Mouse (Mus musculus) hindbrain, postnatal 0 days (tissue): Measurements from ENCODE around the gene M6pr. TPM values are rescaled to one million over a fixed set of nuclear protein-coding genes. Genes with fewer than 3 reads are reported as not detected.

ENCODE experiments used
- ATAC-seq: fragments of 200-750 bp; cut with Nextera tagmentation; 2 replicates; pipeline ENCODE4 v1.8.0; 2017; ENCODE audit warnings: mild to moderate bottlenecking, moderate TSS enrichment, moderate library complexity
- DNase-seq: peaks from one replicate; pipeline ENCODE4 v3.0.0-alpha.2; 2015; ENCODE audit warnings: low spot score
- H3K27ac ChIP-seq: fragments of 300-500 bp; sonication (generic); 2 replicates; pipeline ENCODE4 v1.5.1; 2014; ENCODE audit warnings: mild to moderate bottlenecking
- H3K27me3 ChIP-seq: fragments of 300-500 bp; sonication (generic); 2 replicates; pipeline ENCODE4 v1.6.1; 2014; ENCODE audit warnings: low read length, mixed read lengths; ENCODE audit not compliant: insufficient read depth
- H3K36me3 ChIP-seq: fragments of 300-500 bp; sonication (generic); 2 replicates; pipeline ENCODE4 v1.6.1; 2014; ENCODE audit warnings: low read length, mixed read lengths; ENCODE audit not compliant: insufficient read depth
- H3K4me1 ChIP-seq: fragments of 300-500 bp; sonication (generic); 2 replicates; pipeline ENCODE4 v1.6.1; 2014; ENCODE audit warnings: antibody characterized with exemption, low read length, mixed read lengths; ENCODE audit not compliant: insufficient read depth
- H3K4me2 ChIP-seq: fragments of 300-500 bp; sonication (generic); 2 replicates; pipeline ENCODE4 v1.6.1; 2014; ENCODE audit warnings: low read depth, mild to moderate bottlenecking, low read length, moderate library complexity, mixed read lengths
- H3K4me3 ChIP-seq: fragments of 300-500 bp; sonication (generic); 2 replicates; pipeline ENCODE4 v1.5.1; 2014; ENCODE audit warnings: low read length
- H3K9ac ChIP-seq: fragments of 300-500 bp; sonication (generic); replicated peaks from 2 replicates; pipeline ENCODE4 v1.6.1; 2014; ENCODE audit warnings: mild to moderate bottlenecking, low read length, moderate library complexity, mixed read lengths
- H3K9me3 ChIP-seq: fragments of 300-500 bp; sonication (generic); 2 replicates; pipeline ENCODE4 v1.6.1; 2016; ENCODE audit warnings: low read length, mixed read lengths
- CTCF ChIP-seq: IDR thresholded peaks from 2 replicates; pipeline ENCODE4 v1.5.1; 2016; ENCODE audit warnings: antibody characterized with exemption, control low read depth, low read depth
- whole genome bisulfite sequencing: fragments of 180-500 bp; shearing (Covaris S2); extraction: QIAGEN DNeasy Blood & Tissue Kit; methylation state at CpG from one replicate; pipeline ENCODE4 v1.1.7; 2014; 5-methylcytosine and 5-hydroxymethylcytosine counted together
- polyA plus RNA-seq: library from polyadenylated mRNA; unstranded; fragments of >200 nt; fragmentation: Nextera tagmentation; extraction: Ambion mirVana; gene quantifications from 2 replicates; pipeline ENCODE4 v1.2.1, GENCODE M21; 2015
- total RNA-seq: library from RNA; depleted of rRNA; stranded (reverse); fragments of >200 nt; gene quantifications from 2 replicates; pipeline ENCODE4 v1.2.3, GENCODE M21; 2014; rRNA removed

Gene M6pr
- total and polyA plus RNA-seq, 2 experiments from 2014 or later, result 48.5 to 48.8 TPM

DNA sequence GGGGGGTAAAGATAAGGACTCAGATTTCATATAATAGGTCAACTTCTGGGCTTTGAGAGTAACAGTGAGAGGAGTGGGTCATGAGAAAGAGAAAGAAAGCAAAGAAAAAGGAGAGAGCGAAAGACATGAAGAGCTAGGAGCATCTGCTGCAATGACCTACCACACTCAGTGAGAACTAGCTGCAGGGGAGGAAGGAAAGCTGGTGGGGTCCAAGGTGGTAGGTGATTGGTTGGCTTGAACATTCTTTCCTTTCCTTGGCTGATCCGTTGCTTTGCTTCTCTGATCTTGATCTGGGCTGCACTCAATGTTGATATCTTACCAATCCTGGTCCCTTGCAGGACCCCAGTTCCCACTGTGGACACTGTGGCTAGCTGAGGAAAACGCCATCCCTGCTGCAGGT is 58.5 kb downstream of the M6pr start:
- no peak overlapping the region for H3K9ac ChIP-seq
- no peak overlapping the region for H3K4me3 ChIP-seq
- WGBS, result 58% methylated on average over 3 of the region's 3 CpGs
- no peak for TF ChIP-seq CTCF
- no peak for DNase-seq
- H3K9me3 ChIP-seq, result no peaks in the 10 kb centered on the region
- no peak for ATAC-seq
- H3K27me3 ChIP-seq, result no peaks in the 10 kb centered on the region
- no peaks in the 10 kb centered on the region for H3K4me1 ChIP-seq
- H3K27ac ChIP-seq, result no peak overlapping the region
- H3K4me2 ChIP-seq, result no peak overlapping the region
- H3K36me3 ChIP-seq, result no peaks in the 10 kb centered on the region

Other genes with a start within 250 kb of the M6pr start
- gene Klrg1, start 25.8 kb upstream of the M6pr start, total RNA-seq, result 0.52 TPM in 1 of 2 replicates, not detected in the other
- 0.74 and 1.3 TPM in 2 replicates for gene Klrg1, start 25.8 kb upstream of the M6pr start, polyA plus RNA-seq
- gene Phc1, start 31.8 kb downstream of the M6pr start, total RNA-seq, result 64.0 and 73.6 TPM in 2 replicates
- 20.5 and 21.1 TPM in 2 replicates for gene Phc1, start 31.8 kb downstream of the M6pr start, polyA plus RNA-seq
- gene Rimklb, start 190.0 kb downstream of the M6pr start, total RNA-seq, result 96.6 and 113 TPM in 2 replicates
- 97.1 and 97.2 TPM in 2 replicates for gene Rimklb, start 190.0 kb downstream of the M6pr start, polyA plus RNA-seq
- gene Mfap5, start 197.1 kb downstream of the M6pr start, total RNA-seq, result 2.7 and 13.2 TPM in 2 replicates
- 5.0 and 5.6 TPM in 2 replicates for gene Mfap5, start 197.1 kb downstream of the M6pr start, polyA plus RNA-seq
- gene Aicda, start 245.1 kb downstream of the M6pr start, total RNA-seq, result 1.9 TPM in 1 of 2 replicates, not detected in the other
- 0.38 and 0.67 TPM in 2 replicates for gene Aicda, start 245.1 kb downstream of the M6pr start, polyA plus RNA-seq